Mouse (Mus musculus): ENCODE data around the gene Glrx5.

DNA sequence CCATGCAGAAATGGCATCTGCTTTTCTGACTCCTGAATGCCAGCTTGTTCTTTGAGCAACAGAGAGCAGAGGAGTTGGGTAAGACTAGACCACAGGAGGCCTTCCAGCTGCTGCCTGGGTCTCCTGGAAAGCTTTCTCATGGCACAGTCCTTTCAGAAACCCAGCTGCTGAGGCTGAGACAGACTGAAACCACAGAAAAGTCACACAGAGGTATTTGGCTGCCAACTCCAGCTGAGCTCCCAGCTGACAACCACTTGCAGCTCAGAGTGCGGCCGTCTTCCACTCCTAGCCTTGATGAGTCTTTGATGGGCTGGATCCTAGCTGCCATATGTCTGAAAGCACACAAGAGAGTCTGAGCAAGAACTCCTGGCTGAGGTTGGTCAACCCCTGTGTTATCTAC lies 27.5 kb downstream of the Glrx5 start:
- TF ChIP-seq GATA1 (IDR thresholded peaks at IDR 0.05; ENCODE audit: borderline replicate concordance, low read length): no peak
- TF ChIP-seq FLI1 (IDR thresholded peaks at IDR 0.05; ENCODE audit: low read length): no peak
